Mouse (Mus musculus) kidney, postnatal 36 days (tissue): ENCODE measurements at regions not wholly inside any gene's neighbourhood (a gene's known extent, or its start where the extent isn't known, plus 50 kb on each side); places are given as distances from the start of the nearest gene placed in this dataset.

Experiments used
- DNase-seq, 2 experiments: peaks; one replicate each; pipeline ENCODE4 v3.0.0; 2021 to 2022; ENCODE audit warnings: mixed read lengths in 2 of 2

- no peak for DNase-seq
Measured at GRCm38 (mm10) chr2:143133931-143134330, 55.7 kb downstream of the Otor start.

- no peak for DNase-seq
Measured at GRCm38 (mm10) chr2:143149189-143149588, 70.9 kb downstream of the Otor start.

- no peak for DNase-seq
Measured at GRCm38 (mm10) chr2:143164081-143164984, 86.1 kb downstream of the Otor start.

- no peak for DNase-seq
Measured at GRCm38 (mm10) chr2:143166771-143167170, 88.5 kb downstream of the Otor start.

DNA sequence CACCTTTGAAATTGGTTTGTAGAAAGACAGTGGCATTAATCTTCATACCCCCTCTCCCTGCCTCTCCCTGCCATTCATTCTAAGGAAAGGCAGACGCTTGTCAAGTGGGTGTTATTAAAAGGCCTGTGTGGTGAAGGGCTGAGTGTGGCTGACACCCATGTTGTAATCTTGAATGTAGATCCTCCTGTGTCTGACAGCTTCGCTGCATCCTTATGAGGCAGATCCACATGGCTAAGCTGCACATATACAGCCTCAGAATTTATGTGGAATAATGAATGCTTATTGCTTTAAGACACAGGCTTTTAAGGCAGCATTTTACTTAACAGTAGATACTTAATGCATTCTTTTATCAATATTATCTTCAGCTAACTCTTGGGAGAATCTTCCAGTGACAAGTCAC is 92.4 kb downstream of the Otor start:
- DNase-seq, result no peak

- DNase-seq, result no peak
Measured at GRCm38 (mm10) chr2:143184614-143185013, 106.3 kb downstream of the Otor start.

GRCm38 (mm10) chr2:143192256-143193164 is 114.2 kb downstream of the Otor start:
- DNase-seq, result no peak

DNA sequence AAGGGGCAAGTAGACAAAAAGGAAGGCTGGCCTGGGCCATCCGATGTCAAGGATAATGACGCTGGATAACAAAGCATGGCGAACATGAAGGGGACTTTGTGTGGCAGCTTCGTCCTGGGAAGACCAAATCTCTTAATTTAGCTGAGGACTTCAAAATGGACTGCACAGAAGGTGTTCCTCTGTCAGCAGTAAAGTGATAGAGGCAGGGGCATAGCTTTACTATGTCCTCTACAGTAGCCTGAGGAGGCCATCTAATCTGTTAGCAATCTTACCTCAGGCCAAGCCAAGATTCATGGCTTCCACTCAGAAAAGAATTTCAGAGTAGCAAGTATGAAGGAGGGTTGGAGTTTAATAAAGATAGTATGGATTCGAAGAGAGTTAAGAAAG is 114.9 kb downstream of the Otor start:
- DNase-seq, result no peak

DNA sequence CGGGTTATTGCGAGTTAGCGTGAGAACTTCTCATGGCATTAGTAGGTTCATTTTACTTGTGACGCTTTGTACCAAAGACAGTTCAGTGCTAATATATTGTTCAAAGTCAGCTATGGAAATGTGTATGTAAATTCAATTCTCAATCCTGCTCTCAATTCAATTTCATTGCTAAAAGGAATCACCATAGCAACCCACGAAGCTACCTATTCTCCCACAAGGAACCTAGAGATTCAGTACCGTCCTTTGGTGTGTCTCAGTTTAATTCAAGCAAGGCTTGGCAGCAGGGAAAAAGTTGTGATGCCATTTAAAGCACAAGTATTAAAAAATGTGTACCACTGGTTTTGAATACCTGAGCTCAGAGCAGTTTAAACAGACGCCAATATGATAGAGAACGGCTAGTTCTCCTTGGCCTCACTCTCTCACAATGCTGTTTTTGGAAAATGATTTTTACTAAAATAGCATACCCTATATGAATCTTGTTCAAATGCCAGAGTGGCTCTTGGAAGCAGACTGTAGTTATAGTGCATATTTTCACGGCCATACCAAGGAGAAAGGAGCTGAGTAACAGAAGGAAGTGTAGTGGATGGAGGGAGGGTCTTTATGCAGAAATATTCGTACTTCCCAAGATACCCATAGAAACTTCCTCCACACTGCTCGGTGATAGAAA is 121.4 kb downstream of the Otor start:
- no peak for DNase-seq

GRCm38 (mm10) chr2:143206053-143206452 is 127.8 kb downstream of the Otor start:
- no peak for DNase-seq

GRCm38 (mm10) chr2:143207191-143207590 is 128.9 kb downstream of the Otor start:
- peak in 1 of 2 experiments; percentile 34 for DNase-seq

- no peak for DNase-seq
Measured at GRCm38 (mm10) chr2:143217251-143217650, 139.0 kb downstream of the Otor start.

DNA sequence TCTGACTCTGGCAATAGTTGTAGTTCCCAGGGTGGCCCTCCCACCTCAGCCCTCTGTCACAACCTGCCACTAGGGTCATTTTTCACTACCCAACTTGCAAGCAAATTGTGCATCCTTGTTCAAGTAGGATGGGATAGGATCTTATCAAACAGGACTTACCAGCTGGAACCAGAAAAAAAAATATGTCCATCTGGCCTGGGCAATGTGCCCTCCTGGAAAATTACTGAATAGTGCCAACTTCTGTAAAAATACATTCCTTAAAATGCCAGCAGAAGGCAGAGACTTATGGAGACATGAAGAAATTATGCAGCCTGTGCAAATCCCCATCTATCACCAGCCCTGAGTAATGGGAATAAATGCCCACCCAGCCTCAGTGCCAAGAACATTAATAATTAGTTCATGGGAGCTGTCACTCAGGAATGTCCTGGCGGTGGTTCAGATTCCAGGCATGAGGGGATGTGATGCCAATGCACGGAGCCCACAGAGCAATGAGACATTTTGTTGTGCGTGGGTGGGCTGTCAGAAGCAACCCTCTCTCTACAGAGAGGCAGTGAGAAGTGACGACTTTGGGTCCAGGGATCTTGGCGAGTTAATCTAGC is 139.6 kb downstream of the Otor start:
- no peak for DNase-seq

- DNase-seq, result no peak
Measured at GRCm38 (mm10) chr2:143222326-143222725, 144.1 kb downstream of the Otor start.

- DNase-seq, result no peak
Measured at GRCm38 (mm10) chr2:143224410-143225130, 146.3 kb downstream of the Otor start.

DNA sequence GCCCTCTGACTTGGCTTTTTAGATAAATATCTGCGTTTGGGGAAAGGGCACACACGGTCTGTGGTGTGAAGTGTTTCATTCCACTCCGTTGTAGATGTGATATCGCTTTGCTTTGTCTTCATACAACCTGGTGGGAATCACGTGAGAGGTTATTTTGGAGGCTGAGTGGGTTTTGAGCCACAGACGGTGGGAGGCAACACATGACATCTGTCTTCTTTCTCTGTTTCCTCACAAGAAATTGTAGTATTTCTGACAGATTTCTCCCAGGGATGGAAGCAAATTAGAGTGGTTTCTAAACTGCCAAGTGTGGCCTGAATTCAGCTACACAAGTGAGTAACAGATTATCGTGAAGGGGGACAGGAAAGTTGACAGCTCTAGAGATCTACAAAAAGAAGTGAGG is 155.5 kb downstream of the Otor start:
- DNase-seq, result no peak

GRCm38 (mm10) chr2:143240274-143240673 is 162.0 kb downstream of the Otor start:
- no peak for DNase-seq

- DNase-seq, result no peak
Measured at GRCm38 (mm10) chr2:143243741-143244140, 165.5 kb downstream of the Otor start.

- DNase-seq, result no peak
Measured at GRCm38 (mm10) chr2:143246131-143246665, 167.9 kb downstream of the Otor start.

DNA sequence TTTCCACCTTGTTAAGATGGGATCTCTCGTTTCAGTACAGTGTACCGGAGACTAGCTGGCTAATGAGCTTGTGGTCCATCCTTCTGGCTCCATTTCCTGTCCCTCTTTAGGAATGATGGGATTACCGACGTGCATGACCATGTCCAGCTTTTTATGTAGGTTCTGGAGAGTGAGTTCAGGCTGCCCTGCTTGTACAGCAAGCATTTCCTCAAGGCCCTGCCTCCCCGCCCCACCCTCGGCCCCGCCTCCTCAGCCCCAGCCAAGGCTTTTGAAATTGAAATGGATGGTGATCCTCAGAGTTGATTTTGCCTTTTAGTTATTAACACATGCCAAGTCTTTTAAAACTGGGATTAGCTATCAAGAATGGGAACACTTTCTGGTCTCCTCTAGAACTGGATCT is 190.8 kb downstream of the Otor start:
- DNase-seq, result no peak

DNA sequence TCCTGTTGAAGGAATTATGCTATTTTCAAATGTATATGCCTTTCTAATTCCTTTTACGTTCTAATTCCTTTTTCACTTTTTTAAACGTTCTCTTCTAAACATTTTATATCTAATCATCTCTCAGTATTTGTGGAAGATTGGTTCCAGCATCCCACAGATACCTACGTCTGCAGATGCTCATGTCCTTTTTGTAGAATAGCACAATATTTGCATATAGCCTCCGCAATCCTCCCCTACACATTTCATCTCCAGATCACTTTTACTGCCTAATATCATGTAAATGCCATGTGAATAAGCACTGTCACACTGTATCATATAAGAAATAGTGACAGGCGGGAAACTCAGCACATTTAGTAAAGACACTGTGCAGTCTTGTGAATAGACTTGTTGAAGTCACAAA is 192.6 kb downstream of the Otor start:
- no peak for DNase-seq
